ENCODE assay signal across 36 mouse cellular contexts in the genomic region with DNA sequence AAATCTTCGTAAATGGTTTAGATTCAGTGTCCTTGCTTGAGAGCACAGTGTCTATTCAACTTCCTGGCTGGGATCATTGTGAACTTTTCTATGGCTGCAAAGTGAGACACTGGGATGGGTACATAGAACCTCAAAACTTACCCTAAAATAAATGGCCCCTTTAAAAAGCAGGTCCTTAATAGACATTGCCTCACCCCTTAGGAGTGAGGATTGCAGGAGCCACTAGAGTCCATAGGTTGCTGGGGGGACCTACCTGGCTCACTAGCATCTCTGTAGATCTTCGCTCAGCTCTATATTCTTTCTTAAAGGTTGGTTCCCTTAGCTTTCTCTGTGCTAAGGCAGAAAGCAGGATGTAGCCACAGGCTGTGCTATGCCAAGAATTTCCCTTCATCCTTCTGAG. TPM values are rescaled to one million over a fixed set of nuclear protein-coding genes. Genes with fewer than 3 reads are reported as not detected.
"Had no signal": no experiment of that assay in that cellular context is flagged by ENCODE, and none has a peak within 500 bp of the region (broad histone marks: within the 10 kb centered on the region; RNA-seq: fewer than 3 reads in every experiment).

No protein-coding gene starts in this region.

- H3K36me3 ChIP-seq: heart, embryonic 10.5 days; heart, embryonic 12.5 days; heart, embryonic 13.5 days; heart, embryonic 15.5 days; hindbrain, embryonic 10.5 days; hindbrain, embryonic 12.5 days; hindbrain, embryonic 13.5 days; hindbrain, embryonic 15.5 days; intestine, embryonic 15.5 days; kidney, embryonic 15.5 days had no signal

- H3K4me3 ChIP-seq: heart, embryonic 10.5 days; heart, embryonic 12.5 days; heart, embryonic 13.5 days; heart, embryonic 15.5 days; hindbrain, embryonic 10.5 days; hindbrain, embryonic 12.5 days; hindbrain, embryonic 13.5 days; hindbrain, embryonic 15.5 days; intestine, embryonic 15.5 days; kidney, embryonic 15.5 days; layer of hippocampus, adult 2 months had no signal

- H3K27me3 ChIP-seq: heart, embryonic 13.5 days; heart, embryonic 15.5 days; hindbrain, embryonic 12.5 days; hindbrain, embryonic 13.5 days; hindbrain, embryonic 15.5 days; intestine, embryonic 15.5 days; kidney, embryonic 15.5 days had no signal

- H3K27ac ChIP-seq: heart, embryonic 10.5 days; heart, embryonic 13.5 days; heart, embryonic 15.5 days; hindbrain, embryonic 10.5 days; hindbrain, embryonic 12.5 days; hindbrain, embryonic 13.5 days; hindbrain, embryonic 14.5 days; hindbrain, embryonic 15.5 days; hindbrain, postnatal 0 days; intestine, embryonic 15.5 days; kidney, embryonic 15.5 days; kidney, postnatal 0 days; layer of hippocampus, adult 2 months had no signal

- ATAC-seq: hindbrain, embryonic 16.5 days; hindbrain, postnatal 0 days; inflammation-experienced regulatory T-cells, adult 6 months; intestine, embryonic 15.5 days; intestine, embryonic 16.5 days; intestine, postnatal 0 days had no signal

- H3K4me2 ChIP-seq: heart, embryonic 11.5 days; heart, embryonic 12.5 days; heart, embryonic 13.5 days; heart, embryonic 15.5 days; hindbrain, embryonic 12.5 days; hindbrain, embryonic 13.5 days; hindbrain, embryonic 14.5 days; hindbrain, embryonic 15.5 days; intestine, embryonic 15.5 days; kidney, embryonic 15.5 days had no signal

- DNase-seq: heart, postnatal 10 days; heart, postnatal 14 days; heart, postnatal 36 days; heart, postnatal 4 days; kidney, adult 11 months; kidney, adult 18-20 months; kidney, adult 2 months; kidney, adult 8-10 months; kidney, adult 9 months; kidney, postnatal 10 days; kidney, postnatal 14 days; kidney, postnatal 25 days; kidney, postnatal 36 days; kidney, postnatal 4 days; layer of hippocampus, adult 9-11 months; layer of hippocampus, postnatal 36 days had no signal

- H3K4me1 ChIP-seq: hindbrain, embryonic 10.5 days; hindbrain, embryonic 12.5 days; hindbrain, embryonic 13.5 days; hindbrain, embryonic 15.5 days; intestine, embryonic 15.5 days; kidney, embryonic 15.5 days had no signal

- H3K9me3 ChIP-seq: heart, embryonic 10.5 days; heart, embryonic 12.5 days; heart, embryonic 13.5 days; heart, embryonic 15.5 days; hindbrain, embryonic 10.5 days; hindbrain, embryonic 12.5 days; hindbrain, embryonic 13.5 days; hindbrain, embryonic 15.5 days; intestine, embryonic 15.5 days; kidney, embryonic 15.5 days had no signal

- H3K9ac ChIP-seq: heart, embryonic 12.5 days; heart, embryonic 13.5 days; heart, embryonic 15.5 days; hindbrain, embryonic 12.5 days; hindbrain, embryonic 13.5 days; hindbrain, embryonic 14.5 days; hindbrain, embryonic 15.5 days; intestine, embryonic 15.5 days; kidney, embryonic 15.5 days had no signal

RNA-seq across cellular contexts. Expression of a gene that starts 12.6 kb away (rescaled TPM):
- total RNA-seq: hematopoietic stem cell, adult 5-6 weeks had no signal
